Mouse (Mus musculus): ENCODE data around the gene Npcd. TPM values are rescaled to one million over a fixed set of nuclear protein-coding genes. Genes with fewer than 3 reads are reported as not detected.

The Npcd gene
- 10 to 100 TPM in 1 of 2 experiments, 1 to 10 TPM in 1; 9.7 to 19.7 TPM for total RNA-seq (2021)
- long read RNA-seq, experiment 1, partial matches to known transcripts = 44 of 61 reads
- long read RNA-seq, experiment 1, other reads (novel, unspliced or antisense) = 14 of 61 reads
- long read RNA-seq, experiment 2, partial matches to known transcripts = 31 of 43 reads
- long read RNA-seq, experiment 2, other reads (novel, unspliced or antisense) = 9 of 43 reads

DNA sequence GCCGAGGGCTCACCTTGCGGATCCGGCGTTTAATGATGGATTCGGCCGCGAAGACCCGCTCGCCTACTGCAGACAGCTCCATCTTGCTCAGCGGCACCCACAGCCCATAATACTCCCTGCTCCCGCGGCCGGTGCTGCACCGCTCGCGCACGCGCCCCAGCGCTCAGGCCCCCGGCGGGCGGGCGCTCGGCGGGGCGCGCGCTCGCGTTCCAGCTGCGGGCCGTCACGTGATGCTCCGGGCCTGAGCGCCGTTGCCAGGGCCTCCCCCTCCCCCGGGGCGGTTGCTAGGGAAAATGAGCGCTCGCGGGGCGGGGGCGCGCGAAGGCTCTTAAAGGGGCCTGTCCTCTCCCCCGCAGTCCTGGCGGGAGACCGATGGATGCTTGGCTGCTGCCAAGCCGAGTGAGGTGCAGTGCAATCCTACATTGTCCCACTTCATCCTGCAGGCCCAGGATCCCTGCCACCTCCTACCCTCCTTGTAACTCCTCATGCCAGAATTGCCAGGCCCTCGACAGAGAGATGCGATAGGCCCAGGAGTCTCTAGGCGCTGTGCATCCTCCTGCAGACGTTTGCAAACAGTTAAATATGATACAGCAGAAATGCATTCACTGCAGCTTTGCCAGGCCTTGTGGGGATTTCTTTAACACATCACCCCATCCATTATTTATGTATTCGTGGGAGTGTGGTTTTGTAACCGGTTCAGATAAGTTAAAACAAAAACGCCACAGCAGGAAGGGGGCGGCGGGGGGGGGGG is at the start of gene Npcd, which contains the start of gene Cbx6:
Gene Npcd, minus strand, starts transcription at position 108 of the 751 bp plus-strand sequence.
Gene Cbx6, minus strand, starts transcription at position 559 of the 751 bp plus-strand sequence.
- H3K27ac ChIP-seq = peak within 1 kb of the TSS; percentile 99

GRCm38 (mm10) chr15:79883352-79883822 is 49.4 kb upstream of the Npcd start:
- intact Hi-C loops (cut with DNase I) = loop anchor here (1.0 to 5.0 kb wide), 3 partner anchors 43 to 131 kb away; partner anchors contain the start of genes Cbx6 and Npcd
- TF ChIP-seq CTCF (IDR thresholded peaks at IDR 0.05) = peak; percentile 99
- H3K4me3 ChIP-seq = peak overlapping the region; percentile 50
- DNase-seq (ENCODE audit: extremely low spot score in 1 of 2, low spot score in 2 of 2) = peak; percentile 95 to 98
- H3K27ac ChIP-seq = peak overlapping the region; percentile 94

More for the DNA sequence above, at the start of gene Npcd, which contains the start of gene Cbx6:
- TF ChIP-seq CTCF (IDR thresholded peaks at IDR 0.05) = no peak
- DNase-seq (ENCODE audit: extremely low spot score in 1 of 2, low spot score in 2 of 2) = peak; percentile 99
- peak within 1 kb of the TSS; percentile 75 for H3K4me3 ChIP-seq
- intact Hi-C loops (cut with DNase I) = loop anchor here (1.0 to 5.0 kb wide), 5 partner anchors 49 to 248 kb away; partner anchors contain the start of gene Pdgfb

GRCm38 (mm10) chr15:79882623-79883267 is 48.7 kb upstream of the Npcd start:
- Histone ChIP-seq H3K4me3 (peak overlapping the region; percentile 50), H3K27ac (peak overlapping the region; percentile 94)
- TF ChIP-seq CTCF (IDR thresholded peaks at IDR 0.05) = no peak
- intact Hi-C loops (cut with DNase I) = loop anchor here (1.0 to 5.0 kb wide), 3 partner anchors 44 to 130 kb away; partner anchors contain the start of genes Cbx6 and Npcd
- peak; percentile 57 to 58 for DNase-seq (ENCODE audit: extremely low spot score in 1 of 2, low spot score in 2 of 2)

GRCm38 (mm10) chr15:79880477-79880876 is 46.4 kb upstream of the Npcd start:
- intact Hi-C loops (cut with DNase I) = loop anchor here (5.0 kb wide), 1 partner anchor 128 kb away; no protein-coding TSS in a partner anchor
- TF ChIP-seq CTCF (IDR thresholded peaks at IDR 0.05) = no peak
- no peak overlapping the region for H3K4me3 ChIP-seq
- no peak overlapping the region for H3K27ac ChIP-seq
- no peak for DNase-seq (ENCODE audit: extremely low spot score in 1 of 2, low spot score in 2 of 2)

DNA sequence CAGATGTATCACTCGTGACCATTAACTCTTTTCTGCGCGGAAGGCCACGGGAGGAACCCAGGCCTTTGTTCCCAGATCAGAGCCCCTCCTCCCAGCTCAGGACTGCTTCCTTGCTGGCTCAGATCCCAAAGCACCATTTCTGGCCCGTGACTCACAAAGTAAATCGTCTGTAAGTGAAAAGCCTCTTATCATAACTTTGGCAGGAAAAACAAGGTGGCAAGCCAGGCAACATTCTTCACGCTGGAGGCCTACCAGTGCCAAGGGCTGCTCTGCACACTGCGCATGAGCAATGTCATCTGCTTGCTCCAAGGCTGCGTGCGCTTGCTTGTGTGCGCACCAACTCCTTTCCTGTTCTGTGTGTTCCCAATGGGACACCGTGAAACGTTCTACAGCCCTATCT is 45.3 kb upstream of the Npcd start:
- intact Hi-C loops (cut with DNase I) = no loop called here
- no peak overlapping the region; the same call in 1 of the 2 replicates for H3K4me3 ChIP-seq
- TF ChIP-seq CTCF (IDR thresholded peaks at IDR 0.05) = no peak
- H3K27ac ChIP-seq = peak overlapping the region; percentile 63
- peak; percentile 57 to 64 for DNase-seq (ENCODE audit: extremely low spot score in 1 of 2, low spot score in 2 of 2)

DNA sequence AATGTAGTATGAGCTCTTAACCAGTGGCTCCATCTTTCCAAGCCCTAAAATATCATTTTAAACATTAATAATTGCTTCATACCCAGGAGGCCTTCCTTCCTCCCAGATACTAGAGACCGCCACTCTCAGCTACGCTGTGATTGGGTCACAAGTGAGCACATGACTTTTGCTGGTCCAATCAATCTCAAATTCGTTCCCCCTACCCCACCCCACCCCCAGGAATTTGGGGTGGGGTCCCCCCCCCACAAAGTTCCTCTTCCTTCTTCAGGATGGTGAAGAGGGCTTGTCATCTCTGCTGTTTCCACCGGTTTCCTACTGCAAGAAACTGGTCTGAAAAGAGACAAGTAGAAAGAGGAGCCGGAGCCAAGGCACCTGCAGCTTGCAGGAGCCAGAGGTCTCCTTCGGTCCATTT is 44.7 kb upstream of the Npcd start:
- H3K27ac ChIP-seq = peak overlapping the region; percentile 63; the same call in 1 of the 2 replicates
- no peak for DNase-seq (ENCODE audit: extremely low spot score in 1 of 2, low spot score in 2 of 2)
- no peak overlapping the region for H3K4me3 ChIP-seq
- TF ChIP-seq CTCF (IDR thresholded peaks at IDR 0.05) = no peak
- intact Hi-C loops (cut with DNase I) = no loop called here

GRCm38 (mm10) chr15:79875261-79875995 is 41.4 kb upstream of the Npcd start:
- TF ChIP-seq CTCF (IDR thresholded peaks at IDR 0.05) = no peak
- DNase-seq (ENCODE audit: extremely low spot score in 1 of 2, low spot score in 2 of 2) = no peak
- intact Hi-C loops (cut with DNase I) = no loop called here
- no peak overlapping the region for H3K27ac ChIP-seq
- no peak overlapping the region for H3K4me3 ChIP-seq

DNA sequence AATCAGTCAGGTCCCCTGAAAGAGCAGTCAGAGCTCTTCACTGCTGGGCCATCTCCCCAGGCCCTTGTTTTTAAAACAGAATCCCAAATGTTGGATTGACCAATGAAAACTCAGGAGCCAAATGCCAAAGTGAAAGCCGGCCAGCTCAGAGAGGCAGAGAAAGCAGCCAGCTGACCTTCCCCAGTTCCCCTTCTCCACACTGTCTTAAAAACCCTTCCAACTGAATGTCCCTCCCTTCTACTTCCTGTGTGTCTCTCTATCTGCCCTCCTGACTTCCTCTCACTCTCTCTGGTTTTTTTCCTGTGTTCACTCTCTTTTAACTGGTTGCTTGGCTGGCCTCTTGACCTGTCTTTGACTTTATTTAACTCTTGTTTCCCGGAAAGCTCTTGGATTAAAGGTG is 40.0 kb upstream of the Npcd start:
- H3K27ac ChIP-seq = no peak overlapping the region
- no peak for TF ChIP-seq CTCF (IDR thresholded peaks at IDR 0.05)
- intact Hi-C loops (cut with DNase I) = no loop called here
- no peak for DNase-seq (ENCODE audit: extremely low spot score in 1 of 2, low spot score in 2 of 2)
- H3K4me3 ChIP-seq = no peak overlapping the region

GRCm38 (mm10) chr15:79873545-79873944 is 39.5 kb upstream of the Npcd start:
- Histone ChIP-seq H3K4me3 (no peak overlapping the region), H3K27ac (no peak overlapping the region)
- no peak for TF ChIP-seq CTCF (IDR thresholded peaks at IDR 0.05)
- DNase-seq (ENCODE audit: extremely low spot score in 1 of 2, low spot score in 2 of 2) = no peak
- intact Hi-C loops (cut with DNase I) = no loop called here

GRCm38 (mm10) chr15:79867260-79868002 is 33.4 kb upstream of the Npcd start:
- H3K4me3 ChIP-seq = no peak overlapping the region
- intact Hi-C loops (cut with DNase I) = no loop called here
- peak; percentile 23 for TF ChIP-seq CTCF (IDR thresholded peaks at IDR 0.05)
- H3K27ac ChIP-seq = no peak overlapping the region
- no peak for DNase-seq (ENCODE audit: extremely low spot score in 1 of 2, low spot score in 2 of 2)
